Mouse (Mus musculus) hindbrain, embryonic 12.5 days (tissue): ENCODE data around the gene Arg2. TPM values are rescaled to one million over a fixed set of nuclear protein-coding genes. Genes with fewer than 3 reads are reported as not detected.

Experiments used
- ATAC-seq: fragments of 200-750 bp; cut with Nextera tagmentation; 2 replicates; pipeline ENCODE4 v1.8.0; 2017; ENCODE audit warnings: moderate TSS enrichment; ENCODE audit not compliant: low FRiP score
- H3K27ac ChIP-seq: fragments of 300-500 bp; sonication (generic); 2 replicates; pipeline ENCODE4 v1.5.1; 2016; ENCODE audit warnings: mild to moderate bottlenecking
- H3K27me3 ChIP-seq: fragments of 300-500 bp; sonication (generic); 2 replicates; pipeline ENCODE4 v1.6.1; 2016; ENCODE audit warnings: mild to moderate bottlenecking
- H3K36me3 ChIP-seq: fragments of 300-500 bp; sonication (generic); 2 replicates; pipeline ENCODE4 v1.6.1; 2016; ENCODE audit warnings: mild to moderate bottlenecking
- H3K4me1 ChIP-seq: fragments of 300-500 bp; sonication (generic); 2 replicates; pipeline ENCODE4 v1.6.1; 2016
- H3K4me2 ChIP-seq: fragments of 300-500 bp; sonication (generic); replicated peaks from 2 replicates; pipeline ENCODE4 v1.6.1; 2016; ENCODE audit warnings: mild to moderate bottlenecking
- H3K4me3 ChIP-seq: fragments of 300-500 bp; sonication (generic); 2 replicates; pipeline ENCODE4 v1.5.1; 2016; ENCODE audit warnings: mild to moderate bottlenecking
- H3K9ac ChIP-seq: fragments of 300-500 bp; sonication (generic); 2 replicates; pipeline ENCODE4 v1.6.1; 2016; ENCODE audit warnings: mild to moderate bottlenecking, moderate library complexity
- H3K9me3 ChIP-seq: fragments of 300-500 bp; sonication (generic); replicated peaks from 2 replicates; pipeline ENCODE4 v1.6.1; 2016; ENCODE audit warnings: mild to moderate bottlenecking
- WGBS: fragments of 180-500 bp; shearing (Covaris S2); methylation state at CpG from one replicate; pipeline ENCODE4 v1.1.7; 2016; 5-methylcytosine and 5-hydroxymethylcytosine counted together
- polyA plus RNA-seq: library from polyadenylated mRNA; unstranded; fragments of >200 nt; fragmentation: Nextera tagmentation; extraction: Ambion mirVana; gene quantifications from 2 replicates; pipeline ENCODE4 v1.2.1, GENCODE M21; 2016

Gene Arg2
- polyA plus RNA-seq, result 16.4 and 17.6 TPM in 2 replicates

DNA sequence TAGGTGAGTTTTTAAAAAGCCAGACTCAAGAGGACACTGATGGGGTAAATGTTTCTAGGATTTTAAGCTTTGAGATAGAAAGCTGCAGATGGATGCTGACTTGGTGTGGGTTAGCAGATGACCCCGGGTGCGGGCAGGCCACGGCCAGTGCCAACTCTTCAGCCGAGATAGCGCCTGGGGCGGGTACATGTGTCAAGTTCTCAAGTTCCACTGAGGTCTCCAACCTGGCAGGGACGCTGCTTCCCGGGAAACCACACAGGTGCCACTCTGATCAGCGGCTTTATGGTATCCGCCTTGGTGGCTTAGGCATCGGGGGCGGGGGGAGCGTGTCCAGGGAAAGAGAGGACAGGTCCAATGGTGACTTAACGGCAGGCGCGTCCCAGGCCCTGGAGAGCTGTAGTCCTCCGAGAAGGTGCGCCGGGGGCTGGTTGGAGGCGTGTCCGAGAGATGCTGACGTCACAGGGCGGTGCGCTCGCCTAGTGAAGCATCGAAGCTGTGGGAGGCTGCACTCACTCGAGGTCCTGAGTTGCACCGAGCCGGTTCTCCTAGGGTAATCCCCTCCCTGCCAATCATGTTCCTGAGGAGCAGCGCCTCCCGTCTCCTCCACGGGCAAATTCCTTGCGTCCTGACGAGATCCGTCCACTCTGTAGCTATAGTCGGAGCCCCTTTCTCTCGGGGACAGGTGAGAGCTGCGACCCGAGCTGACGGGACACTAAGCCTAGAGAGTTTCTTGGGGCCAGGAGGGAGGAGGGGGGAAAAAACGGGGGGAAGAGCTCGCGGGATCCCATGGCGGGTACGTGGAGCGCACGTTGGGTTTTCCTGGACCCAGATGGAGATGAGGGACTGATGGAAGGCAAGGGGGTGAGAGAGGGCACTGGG is at the start of gene Arg2:
Arg2 (plus strand) TSS at position 479 of the 879 bp plus-strand sequence.
- H3K27ac ChIP-seq, result no peak within 1 kb of the TSS
- ATAC-seq, result peak; percentile 93

DNA sequence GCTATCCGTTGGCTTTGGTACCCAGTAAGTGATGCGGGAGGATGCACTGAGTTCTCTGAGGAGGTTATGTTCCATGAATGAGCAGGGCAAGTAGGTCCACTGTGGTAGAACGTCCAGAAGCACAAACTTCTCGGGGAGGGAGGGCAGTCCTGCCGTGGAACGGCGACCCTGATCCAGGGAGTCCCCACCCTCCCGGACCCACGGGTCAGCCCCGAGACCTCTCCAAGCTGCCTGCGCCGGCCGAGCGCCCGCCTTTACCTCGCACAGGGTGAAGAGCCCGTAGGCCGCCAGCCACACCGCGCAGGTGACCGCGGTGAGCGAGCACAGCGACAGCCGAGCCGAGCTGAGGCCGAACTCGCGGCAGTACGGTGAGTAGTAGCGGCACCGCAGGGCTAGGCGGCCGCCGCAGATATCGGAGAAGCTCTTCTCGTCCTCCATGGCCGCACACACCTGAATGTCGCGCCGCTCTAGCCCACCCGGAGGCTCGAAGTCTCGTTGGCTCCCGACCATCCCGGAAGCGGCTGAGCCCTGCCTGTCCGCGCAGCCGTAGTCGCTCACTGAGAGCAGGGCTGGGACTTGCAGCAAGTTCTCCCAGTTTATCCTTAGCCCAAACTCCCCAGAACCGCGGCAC is 41.3 kb upstream of the Arg2 start, which contains the start of gene Pigh:
Pigh (minus strand) TSS at position 470 of the 631 bp plus-strand sequence.
- peak within 1 kb of the TSS; percentile 83 for H3K4me3 ChIP-seq
- peak within 1 kb of the TSS; percentile 72 for H3K4me2 ChIP-seq
- WGBS, result under 1% methylated on average over 43 of the region's 53 CpGs
- H3K4me1 ChIP-seq, result peaks cover 10% of the 10 kb centered on the region
- no peaks in the 10 kb centered on the region for H3K27me3 ChIP-seq
- peak; percentile 98 for ATAC-seq
- no peaks in the 10 kb centered on the region; the same call in none of the 2 replicates for H3K36me3 ChIP-seq
- peak within 1 kb of the TSS; percentile 30 for H3K27ac ChIP-seq
- peak within 1 kb of the TSS; percentile 81 for H3K9ac ChIP-seq
- H3K9me3 ChIP-seq, result no peaks in the 10 kb centered on the region

More for the DNA sequence above, at the start of gene Arg2:
- Histone ChIP-seq H3K27me3 (peaks cover 38% of the 10 kb centered on the region), H3K9me3 (no peaks in the 10 kb centered on the region), H3K4me2 (peak within 1 kb of the TSS; percentile 92), H3K9ac (peak within 1 kb of the TSS; percentile 61), H3K36me3 (no peaks in the 10 kb centered on the region), H3K4me1 (peaks cover 7% of the 10 kb centered on the region), H3K4me3 (peak within 1 kb of the TSS; percentile 47)
- under 1% methylated on average over 47 of the region's 47 CpGs for WGBS

DNA sequence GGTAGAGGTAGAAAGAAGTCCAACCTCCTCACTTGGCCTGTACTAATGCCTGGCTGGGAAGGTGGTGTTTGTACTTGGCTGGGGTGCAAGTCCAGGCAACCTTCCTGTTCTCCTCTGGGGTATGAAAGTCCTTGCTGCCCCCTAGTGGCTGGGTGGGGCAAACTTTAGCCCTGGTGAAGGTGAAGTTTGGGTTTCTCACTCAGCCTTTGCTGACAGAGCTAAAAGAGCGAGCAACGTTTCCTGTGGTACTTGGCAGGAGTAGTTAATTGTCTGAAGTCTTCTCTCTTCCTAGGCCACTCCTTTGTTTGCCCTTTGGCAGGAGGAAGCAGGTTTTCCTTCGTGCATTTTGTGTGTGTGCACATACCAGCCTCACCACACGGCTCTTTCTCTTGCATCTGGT is 38.0 kb upstream of the Arg2 start:
- Histone ChIP-seq H3K27me3 (no peaks in the 10 kb centered on the region), H3K36me3 (no peaks in the 10 kb centered on the region), H3K27ac (no peak overlapping the region), H3K4me3 (no peak overlapping the region), H3K4me2 (no peak overlapping the region), H3K9ac (no peak overlapping the region), H3K4me1 (peaks cover 10% of the 10 kb centered on the region), H3K9me3 (no peaks in the 10 kb centered on the region)
- ATAC-seq, result no peak
- WGBS, result 56% methylated on average over 4 of the region's 4 CpGs

DNA sequence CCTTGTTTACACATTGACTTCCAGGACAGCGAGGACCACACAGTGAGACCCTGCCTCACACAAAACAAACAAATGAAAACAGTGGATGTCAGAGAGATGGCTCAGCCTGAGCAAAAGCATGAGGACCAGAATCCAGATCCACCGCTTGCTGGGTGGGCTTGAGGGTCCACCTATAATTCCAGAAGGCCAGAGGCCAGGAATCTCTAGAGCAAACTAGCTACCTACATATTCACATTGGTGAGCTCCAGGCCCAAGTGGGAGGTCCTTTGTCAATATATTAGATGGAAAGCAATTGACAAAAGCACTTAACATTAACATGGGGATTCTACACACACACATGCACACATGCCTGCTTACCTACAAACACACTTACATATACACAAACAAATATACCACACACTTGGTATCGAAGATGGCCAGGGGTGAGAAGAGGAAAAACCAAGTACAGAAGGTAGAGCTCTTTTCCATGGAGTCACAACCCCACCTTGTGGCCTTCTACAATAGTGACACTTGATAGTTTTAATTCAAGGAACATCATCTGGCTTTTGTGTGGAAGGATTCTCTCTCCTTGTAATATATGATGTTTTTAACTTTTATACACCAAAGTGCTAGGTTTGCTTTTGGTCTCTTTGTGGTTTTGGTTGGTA is 33.3 kb upstream of the Arg2 start:
- WGBS, result 63% methylated on average over 3 of the region's 3 CpGs
- H3K9ac ChIP-seq, result no peak overlapping the region
- ATAC-seq, result no peak

DNA sequence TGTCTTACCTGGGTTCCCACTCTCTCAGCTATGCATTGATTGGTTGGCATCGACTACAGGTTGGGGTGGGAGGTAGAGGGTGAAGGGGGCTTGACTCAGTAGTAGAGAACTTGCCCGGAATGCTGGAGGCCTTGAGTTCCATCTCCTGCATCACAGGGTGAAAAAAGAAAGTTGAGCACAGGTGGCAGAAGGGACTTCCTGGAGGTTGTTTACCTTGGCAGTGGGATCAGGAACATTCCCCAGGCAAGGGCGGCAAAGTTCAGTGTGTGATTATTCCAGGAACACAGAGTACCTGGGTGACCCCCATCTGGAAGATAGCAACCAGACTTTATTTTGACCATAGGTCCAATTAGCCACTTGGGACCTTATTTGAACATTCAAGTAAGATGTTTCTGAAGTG is 26.8 kb upstream of the Arg2 start:
- no peak overlapping the region for H3K4me3 ChIP-seq
- WGBS, result 86% methylated on average over 3 of the region's 3 CpGs
- ATAC-seq, result no peak

More for the DNA sequence above, 33.3 kb upstream of the Arg2 start:
- H3K4me2 ChIP-seq, result no peak overlapping the region
- H3K4me3 ChIP-seq, result no peak overlapping the region
- H3K4me1 ChIP-seq, result no peaks in the 10 kb centered on the region
- H3K27ac ChIP-seq, result no peak overlapping the region
- H3K27me3 ChIP-seq, result no peaks in the 10 kb centered on the region
- H3K36me3 ChIP-seq, result no peaks in the 10 kb centered on the region
- no peaks in the 10 kb centered on the region for H3K9me3 ChIP-seq

DNA sequence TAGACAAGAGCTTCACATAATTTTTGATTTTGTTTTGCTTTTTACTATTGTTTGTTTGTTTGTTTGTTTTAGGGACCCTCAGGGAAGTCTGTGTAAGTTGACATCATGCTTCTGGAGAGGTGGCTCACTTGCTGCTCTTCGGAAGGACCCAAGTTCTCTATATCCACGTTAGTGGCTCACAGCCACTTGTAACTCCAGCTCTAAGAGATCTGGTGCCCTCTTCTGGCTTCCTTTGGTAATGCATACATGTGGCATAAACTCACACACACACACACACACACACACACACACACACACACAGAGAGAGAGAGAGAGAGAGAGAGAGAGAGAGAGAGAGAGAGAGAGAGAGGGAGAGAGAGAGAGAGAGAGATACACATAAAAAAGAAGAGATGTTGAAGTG is 26.0 kb upstream of the Arg2 start:
- 78% methylated on average over 2 of the region's 2 CpGs for WGBS
- H3K4me2 ChIP-seq, result no peak overlapping the region

More for the DNA sequence above, 26.8 kb upstream of the Arg2 start:
- no peak overlapping the region for H3K4me2 ChIP-seq
- no peaks in the 10 kb centered on the region for H3K36me3 ChIP-seq
- no peaks in the 10 kb centered on the region for H3K27me3 ChIP-seq
- H3K4me1 ChIP-seq, result no peaks in the 10 kb centered on the region
- no peak overlapping the region for H3K9ac ChIP-seq
- no peak overlapping the region for H3K27ac ChIP-seq
- H3K9me3 ChIP-seq, result no peaks in the 10 kb centered on the region

DNA sequence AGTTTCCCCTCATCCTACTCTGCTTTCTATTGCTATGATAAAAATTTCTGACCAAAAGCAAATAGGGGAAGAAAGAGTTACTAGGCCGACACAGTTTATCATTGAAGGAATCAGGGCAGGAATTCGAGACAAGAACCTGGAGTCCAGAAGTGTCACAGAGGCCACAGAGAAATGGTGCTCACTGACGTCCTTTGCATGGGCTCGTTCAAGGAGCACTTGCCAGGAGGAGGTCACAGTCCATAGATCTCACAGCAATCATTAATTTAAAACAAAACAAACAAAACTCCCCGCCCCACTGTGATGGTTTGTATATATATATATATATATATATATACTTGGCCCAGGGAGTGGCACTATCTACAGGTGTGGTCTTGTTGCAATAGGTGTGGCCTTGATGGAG is 25.3 kb upstream of the Arg2 start:
- Histone ChIP-seq H3K9me3 (no peaks in the 10 kb centered on the region), H3K36me3 (no peaks in the 10 kb centered on the region), H3K27me3 (no peaks in the 10 kb centered on the region), H3K4me1 (no peaks in the 10 kb centered on the region), H3K9ac (no peak overlapping the region), H3K27ac (no peak overlapping the region), H3K4me3 (no peak overlapping the region), H3K4me2 (no peak overlapping the region)
- no peak for ATAC-seq
- 93% methylated on average over 5 of the region's 5 CpGs for WGBS

More for the DNA sequence above, 26.0 kb upstream of the Arg2 start:
- Histone ChIP-seq H3K9me3 (no peaks in the 10 kb centered on the region), H3K4me3 (no peak overlapping the region), H3K9ac (no peak overlapping the region), H3K4me1 (no peaks in the 10 kb centered on the region), H3K27me3 (no peaks in the 10 kb centered on the region), H3K36me3 (no peaks in the 10 kb centered on the region), H3K27ac (no peak overlapping the region)
- no peak for ATAC-seq

DNA sequence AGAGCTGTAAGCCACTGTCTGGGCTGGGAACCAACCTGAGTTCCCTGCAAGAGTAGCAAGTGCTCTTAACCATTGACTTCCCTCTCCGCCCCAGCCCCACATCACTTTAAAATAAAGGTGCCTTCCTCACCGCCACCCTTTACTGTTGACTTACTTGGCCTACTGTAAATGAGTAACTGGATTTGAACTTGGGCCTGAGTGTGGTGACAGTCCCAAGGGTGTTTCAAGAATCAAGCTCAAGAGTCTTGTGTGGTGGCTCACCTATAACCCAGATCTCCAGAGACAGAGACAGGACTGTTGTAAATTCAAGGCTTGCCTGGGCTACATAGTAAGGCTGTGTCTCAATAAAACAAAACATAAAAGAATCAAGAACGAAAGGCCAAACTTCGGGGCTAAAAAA is 11.6 kb upstream of the Arg2 start:
- no peak overlapping the region for H3K9ac ChIP-seq
- H3K27me3 ChIP-seq, result no peaks in the 10 kb centered on the region
- no peak overlapping the region for H3K27ac ChIP-seq
- H3K4me2 ChIP-seq, result no peak overlapping the region
- no peaks in the 10 kb centered on the region for H3K36me3 ChIP-seq
- no peaks in the 10 kb centered on the region for H3K4me1 ChIP-seq
- ATAC-seq, result no peak
- WGBS, result 92% methylated on average over 4 of the region's 4 CpGs
- H3K4me3 ChIP-seq, result no peak overlapping the region
- no peaks in the 10 kb centered on the region for H3K9me3 ChIP-seq

DNA sequence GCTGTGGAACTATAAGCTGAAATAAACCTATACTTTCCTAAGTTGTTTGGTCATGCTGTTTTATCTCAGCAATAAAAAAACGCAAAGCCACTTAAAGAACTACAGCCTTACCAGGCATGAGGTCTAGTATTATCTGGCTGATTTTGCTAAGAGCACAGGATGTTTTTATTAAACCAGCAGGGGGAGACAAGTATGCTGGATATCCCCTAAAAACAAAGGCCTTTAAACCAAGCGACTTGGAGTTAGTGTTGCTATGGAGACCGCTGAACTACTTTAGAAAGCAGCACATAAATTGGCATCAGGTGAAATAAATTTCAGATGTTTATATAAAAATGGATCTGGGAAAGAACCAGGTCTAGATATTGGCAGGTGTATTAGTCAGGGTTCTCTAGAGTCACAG is 7.8 kb upstream of the Arg2 start:
- 43% methylated on average over 3 of the region's 3 CpGs for WGBS
- H3K9ac ChIP-seq, result no peak overlapping the region
- H3K4me1 ChIP-seq, result no peaks in the 10 kb centered on the region
- H3K36me3 ChIP-seq, result no peaks in the 10 kb centered on the region
- no peak overlapping the region for H3K4me3 ChIP-seq
- no peak overlapping the region for H3K27ac ChIP-seq
- ATAC-seq, result no peak
- H3K9me3 ChIP-seq, result no peaks in the 10 kb centered on the region
- H3K27me3 ChIP-seq, result no peaks in the 10 kb centered on the region
- H3K4me2 ChIP-seq, result no peak overlapping the region

DNA sequence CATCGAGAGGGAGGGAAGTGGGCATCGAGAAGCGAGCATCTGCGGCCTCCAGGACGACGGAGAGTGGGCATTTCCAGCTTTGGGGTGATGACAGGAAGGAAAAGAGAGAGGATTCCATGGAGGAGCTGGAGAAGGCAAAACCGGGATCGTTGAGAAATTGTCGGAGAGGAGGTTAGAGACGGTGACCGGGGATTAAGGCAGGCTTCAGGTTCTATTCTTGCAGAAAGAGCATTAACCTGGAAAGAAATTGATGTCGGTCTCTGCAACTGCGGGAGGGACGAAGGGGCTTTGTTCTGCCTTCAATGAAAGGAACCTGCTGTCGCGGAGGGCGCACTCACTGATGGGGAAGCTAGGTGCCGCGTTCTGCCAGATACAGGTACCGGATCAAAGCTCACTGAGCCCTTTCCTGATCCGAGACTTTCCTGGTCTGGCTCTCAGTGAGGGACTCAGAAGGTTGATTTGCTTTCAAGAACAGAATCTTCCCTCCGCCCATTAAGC is 650 bp downstream of the Arg2 start:
- peak overlapping the region; percentile 47 for H3K4me3 ChIP-seq
- no peak for ATAC-seq
- no peaks in the 10 kb centered on the region for H3K36me3 ChIP-seq
- peak overlapping the region; percentile 92 for H3K4me2 ChIP-seq
- peaks cover 38% of the 10 kb centered on the region for H3K27me3 ChIP-seq
- under 1% methylated on average over 22 of the region's 22 CpGs for WGBS
- no peaks in the 10 kb centered on the region for H3K9me3 ChIP-seq
- peak overlapping the region; percentile 61 for H3K9ac ChIP-seq
- H3K4me1 ChIP-seq, result peaks cover 7% of the 10 kb centered on the region
- H3K27ac ChIP-seq, result no peak overlapping the region

DNA sequence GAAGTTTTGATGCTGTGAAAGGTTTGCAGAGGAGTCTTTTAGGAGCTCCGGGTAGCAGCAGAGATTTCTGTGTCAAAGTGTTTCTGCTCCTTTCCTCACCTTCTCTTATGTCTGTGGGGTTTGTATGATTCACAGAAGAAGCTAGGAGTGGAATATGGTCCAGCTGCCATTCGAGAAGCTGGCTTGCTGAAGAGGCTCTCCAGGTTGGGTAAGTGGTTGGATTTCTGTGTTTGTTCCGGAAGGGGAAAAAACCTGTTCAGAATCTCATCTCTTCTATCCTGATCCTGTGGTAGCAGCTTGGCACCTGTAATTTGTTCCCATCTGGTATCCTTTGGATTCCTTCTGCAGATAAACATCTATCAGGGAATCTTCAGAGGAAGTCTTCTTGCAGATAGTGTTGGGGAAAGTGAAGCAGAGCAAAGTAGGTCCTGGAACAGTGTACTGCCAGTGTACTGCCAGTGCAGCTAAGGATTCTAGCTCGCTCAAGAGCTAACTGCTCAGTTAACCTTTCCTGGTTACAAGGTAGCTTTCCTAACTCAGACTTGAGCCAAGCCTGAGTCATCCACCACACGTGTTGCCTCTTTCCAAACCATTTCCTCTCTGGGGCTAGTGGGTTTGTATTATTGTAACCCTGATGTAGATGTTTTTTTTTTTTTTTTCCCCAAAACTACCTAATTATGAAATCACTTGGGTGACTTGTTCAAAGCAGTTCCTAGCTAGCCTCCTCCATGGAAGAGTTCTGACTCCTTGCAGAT is 1.3 kb downstream of the Arg2 start:
- H3K36me3 ChIP-seq, result no peaks in the 10 kb centered on the region
- H3K4me1 ChIP-seq, result peaks cover 7% of the 10 kb centered on the region
- peak overlapping the region; percentile 61; the same call in 1 of the 2 replicates for H3K9ac ChIP-seq
- H3K9me3 ChIP-seq, result no peaks in the 10 kb centered on the region
- 28% methylated on average over 5 of the region's 5 CpGs for WGBS
- H3K27ac ChIP-seq, result no peak overlapping the region
- H3K4me3 ChIP-seq, result peak overlapping the region; percentile 47
- peaks cover 38% of the 10 kb centered on the region for H3K27me3 ChIP-seq
- peak overlapping the region; percentile 92 for H3K4me2 ChIP-seq
- ATAC-seq, result no peak
